Mouse (Mus musculus) liver, embryonic 11.5 days (tissue): ENCODE results near the gene Nop14. TPM values are rescaled to one million over a fixed set of nuclear protein-coding genes. Genes with fewer than 3 reads are reported as not detected.
A peak's percentile ranks its signal among the peaks of the same experiment; 100 is the strongest.

Source experiments
- ATAC-seq: fragments of 200-750 bp; cut with Nextera tagmentation; replicated peaks from 2 replicates; pipeline ENCODE4 v1.8.0; 2017; ENCODE audit warnings: moderate number of reproducible peaks, mild to moderate bottlenecking, moderate TSS enrichment, moderate library complexity; ENCODE audit not compliant: low FRiP score
- DNase-seq: peaks from one replicate; pipeline ENCODE4 v3.0.0-alpha.2; 2017; ENCODE audit warnings: low spot score
- H3K27ac ChIP-seq: fragments of 300-500 bp; sonication (generic); 2 replicates; pipeline ENCODE4 v1.5.1; 2014; ENCODE audit warnings: mild to moderate bottlenecking, low read depth, low read length, control low read depth
- H3K27me3 ChIP-seq: fragments of 300-500 bp; sonication (generic); replicated peaks from 2 replicates; pipeline ENCODE4 v1.6.1; 2014; ENCODE audit warnings: low read length, mixed read lengths; ENCODE audit not compliant: control insufficient read depth, insufficient read depth
- H3K36me3 ChIP-seq: fragments of 300-500 bp; sonication (generic); 2 replicates; pipeline ENCODE4 v1.6.1; 2014; ENCODE audit warnings: mild to moderate bottlenecking, low read length, moderate library complexity, mixed read lengths; ENCODE audit not compliant: control insufficient read depth, insufficient read depth
- H3K4me1 ChIP-seq: fragments of 300-500 bp; sonication (generic); replicated peaks from 2 replicates; pipeline ENCODE4 v1.6.1; 2014; ENCODE audit warnings: low read length, mixed read lengths; ENCODE audit not compliant: control insufficient read depth, insufficient read depth
- H3K4me2 ChIP-seq: fragments of 300-500 bp; sonication (generic); 2 replicates; pipeline ENCODE4 v1.6.1; 2014; ENCODE audit warnings: mild to moderate bottlenecking, control low read depth, moderate library complexity
- H3K4me3 ChIP-seq: fragments of 300-500 bp; sonication (generic); 2 replicates; pipeline ENCODE4 v1.5.1; 2014; ENCODE audit warnings: low read depth, low read length, control low read depth
- H3K9ac ChIP-seq: fragments of 300-500 bp; sonication (generic); 2 replicates; pipeline ENCODE4 v1.6.1; 2014; ENCODE audit warnings: low read depth, low read length, control low read depth
- H3K9me3 ChIP-seq: fragments of 300-500 bp; sonication (generic); 2 replicates; pipeline ENCODE4 v1.6.1; 2016; ENCODE audit warnings: low read length, inconsistent platforms, mixed read lengths; ENCODE audit not compliant: control insufficient read depth
- WGBS: fragments of 180-500 bp; shearing (Covaris S2); extraction: QIAGEN DNeasy Blood & Tissue Kit; methylation state at CpG from one replicate; pipeline ENCODE4 v1.1.7; 2014; 5-methylcytosine and 5-hydroxymethylcytosine counted together
- polyA plus RNA-seq: library from polyadenylated mRNA; unstranded; fragments of >200 nt; fragmentation: Nextera tagmentation; extraction: Ambion mirVana; gene quantifications from 2 replicates; pipeline ENCODE4 v1.2.1, GENCODE M21; 2014

The Nop14 gene
- polyA plus RNA-seq, 1 experiment from 2014 or later: 43.4 TPM

- Histone ChIP-seq H3K36me3 (peaks cover 51% of the 10 kb centered on the region), H3K4me1 (peaks cover 26% of the 10 kb centered on the region)
- under 1% methylated on average over 48 of the region's 48 CpGs for WGBS
These were observed 23.3 kb downstream of the Nop14 start, which contains the start of gene Mfsd10 for GRCm38 (mm10) chr5:34636481-34637287. Gene Mfsd10 (minus strand): TSS chr5:34637212.

DNA sequence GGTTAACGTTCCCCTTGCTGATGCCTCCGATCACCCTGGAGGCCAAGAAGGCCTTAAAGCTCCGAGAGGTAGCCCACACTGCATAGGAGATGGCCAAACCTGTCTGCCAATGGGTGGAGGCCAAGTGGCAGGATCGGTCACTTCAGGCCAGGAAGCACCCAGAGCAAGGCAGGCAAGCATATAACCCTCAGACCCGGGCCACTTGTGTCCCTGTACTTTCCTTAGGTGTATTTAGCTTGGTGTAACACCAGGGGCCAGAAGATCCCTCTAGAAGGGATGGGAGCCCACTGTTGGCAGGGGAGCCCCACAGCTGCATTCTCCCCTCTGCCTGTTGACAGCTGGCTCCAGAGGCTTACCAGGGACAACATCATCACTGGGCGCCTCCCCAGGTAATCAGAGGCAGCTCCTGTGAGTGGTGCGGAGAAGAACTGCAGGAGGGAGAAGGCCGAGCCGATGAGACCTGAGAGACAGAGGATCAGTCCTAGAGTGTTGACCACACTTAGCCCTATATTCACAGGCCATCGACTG lies 24.2 kb downstream of the Nop14 start:
- Histone ChIP-seq H3K36me3 (peaks cover 51% of the 10 kb centered on the region), H3K27me3 (no peaks in the 10 kb centered on the region), H3K4me3 (peak overlapping the region; percentile 71), H3K4me2 (peak overlapping the region; percentile 86), H3K9me3 (no peaks in the 10 kb centered on the region), H3K4me1 (peaks cover 26% of the 10 kb centered on the region), H3K9ac (peak overlapping the region; percentile 88), H3K27ac (peak overlapping the region; percentile 11; the same call in 1 of the 2 replicates)
- no peak for ATAC-seq
- DNase-seq: no peak
- WGBS: 56% methylated on average over 10 of the region's 10 CpGs

More at GRCm38 (mm10) chr5:34636481-34637287, 23.3 kb downstream of the Nop14 start, which contains the start of gene Mfsd10:
- Histone ChIP-seq H3K27ac (peak within 1 kb of the TSS; percentile 85), H3K4me3 (peak within 1 kb of the TSS; percentile 71), H3K9me3 (no peaks in the 10 kb centered on the region), H3K9ac (peak within 1 kb of the TSS; percentile 88), H3K4me2 (peak within 1 kb of the TSS; percentile 86), H3K27me3 (no peaks in the 10 kb centered on the region)
- peak; percentile 86 for ATAC-seq
- DNase-seq: peak; percentile 81

DNA sequence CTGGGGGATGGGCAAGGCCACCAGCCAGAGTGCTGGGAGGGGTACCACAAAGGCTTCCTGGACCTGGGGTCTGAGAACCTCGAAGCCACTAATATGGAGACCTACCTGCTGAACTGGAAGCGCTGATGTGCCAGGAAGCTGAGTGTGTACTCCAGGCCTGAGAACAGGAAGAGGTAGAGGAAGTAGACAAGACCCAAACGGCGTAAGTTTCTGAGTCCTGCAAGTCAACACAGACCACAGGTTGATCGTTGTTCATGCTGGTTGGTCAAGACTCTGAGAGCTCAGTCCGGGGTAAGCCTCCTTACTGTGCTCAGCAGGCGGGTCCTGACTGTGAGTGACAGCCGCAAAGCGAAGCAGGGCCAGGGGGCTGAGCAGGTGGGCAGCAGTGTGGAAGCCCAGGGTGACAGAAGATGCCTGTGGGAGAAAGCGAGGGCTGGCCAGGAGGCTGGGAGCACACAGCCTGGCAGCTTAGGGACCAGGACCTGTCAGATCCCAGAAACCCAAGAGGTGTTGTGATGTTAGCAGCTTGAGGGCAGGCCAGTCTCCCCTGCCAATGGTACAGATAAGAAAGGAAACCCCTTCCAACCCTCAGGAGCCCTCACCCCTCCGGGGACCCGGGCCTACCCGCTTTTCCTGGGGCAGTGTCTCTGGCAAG lies 25.1 kb downstream of the Nop14 start:
- peak overlapping the region; percentile 86 for H3K4me2 ChIP-seq

GRCm38 (mm10) chr5:34633641-34634040 lies 26.3 kb downstream of the Nop14 start:
- Histone ChIP-seq H3K9me3 (no peaks in the 10 kb centered on the region), H3K4me1 (peaks cover 26% of the 10 kb centered on the region), H3K4me2 (no peak overlapping the region), H3K4me3 (no peak overlapping the region), H3K36me3 (peaks cover 52% of the 10 kb centered on the region), H3K27ac (no peak overlapping the region), H3K9ac (no peak overlapping the region), H3K27me3 (no peaks in the 10 kb centered on the region)
- 84% methylated on average over 4 of the region's 4 CpGs for WGBS
- ATAC-seq (no peak), DNase-seq (no peak)

More for the DNA sequence above, 25.1 kb downstream of the Nop14 start:
- H3K4me3 ChIP-seq: no peak overlapping the region; the same call in 1 of the 2 replicates
- peaks cover 26% of the 10 kb centered on the region for H3K4me1 ChIP-seq
- no peak overlapping the region for H3K27ac ChIP-seq
- no peak for ATAC-seq
- no peaks in the 10 kb centered on the region for H3K9me3 ChIP-seq
- no peaks in the 10 kb centered on the region for H3K27me3 ChIP-seq
- H3K9ac ChIP-seq: 0 out of 2 replicates have a peak overlapping the region, but pooled peaks have one; percentile 52
- H3K36me3 ChIP-seq: peaks cover 56% of the 10 kb centered on the region
- 78% methylated on average over 13 of the region's 13 CpGs for WGBS
- no peak for DNase-seq

DNA sequence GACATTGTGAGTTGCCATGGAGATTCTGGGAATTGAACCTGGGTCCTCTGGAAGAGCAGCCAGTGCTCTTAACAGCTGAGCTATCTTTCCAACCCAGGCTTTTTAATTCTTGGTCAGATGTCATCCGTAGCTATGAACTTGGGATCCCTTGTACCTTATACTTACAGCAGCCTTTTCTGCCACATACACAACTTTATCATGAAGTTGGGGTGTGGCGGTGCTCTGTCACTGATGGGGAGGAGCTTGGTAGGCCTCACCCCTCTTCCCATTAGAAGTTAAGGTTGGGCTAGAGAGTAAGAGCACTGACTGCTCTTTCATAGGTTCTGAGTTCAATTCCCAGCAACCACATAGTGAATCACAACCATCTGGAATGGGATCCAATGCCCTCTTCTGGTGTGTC lies 27.0 kb downstream of the Nop14 start:
- Histone ChIP-seq H3K27me3 (no peaks in the 10 kb centered on the region), H3K27ac (no peak overlapping the region), H3K4me1 (peaks cover 26% of the 10 kb centered on the region), H3K36me3 (peaks cover 47% of the 10 kb centered on the region), H3K9me3 (no peaks in the 10 kb centered on the region), H3K4me3 (no peak overlapping the region), H3K4me2 (no peak overlapping the region), H3K9ac (no peak overlapping the region)
- 65% methylated on average over 2 of the region's 2 CpGs for WGBS
- DNase-seq (no peak), ATAC-seq (0 out of 2 replicates have a peak, but pooled peaks have one; percentile 37)

GRCm38 (mm10) chr5:34609966-34610365 lies 50.0 kb downstream of the Nop14 start:
- DNase-seq (no peak), ATAC-seq (no peak)
- H3K4me3 ChIP-seq: no peak overlapping the region
- no peak overlapping the region for H3K27ac ChIP-seq
- H3K9ac ChIP-seq: no peak overlapping the region
- no peaks in the 10 kb centered on the region for H3K27me3 ChIP-seq
- H3K9me3 ChIP-seq: no peaks in the 10 kb centered on the region
- no peaks in the 10 kb centered on the region for H3K4me1 ChIP-seq
- peaks cover 37% of the 10 kb centered on the region for H3K36me3 ChIP-seq
- 88% methylated on average over 4 of the region's 4 CpGs for WGBS
- H3K4me2 ChIP-seq: no peak overlapping the region

DNA sequence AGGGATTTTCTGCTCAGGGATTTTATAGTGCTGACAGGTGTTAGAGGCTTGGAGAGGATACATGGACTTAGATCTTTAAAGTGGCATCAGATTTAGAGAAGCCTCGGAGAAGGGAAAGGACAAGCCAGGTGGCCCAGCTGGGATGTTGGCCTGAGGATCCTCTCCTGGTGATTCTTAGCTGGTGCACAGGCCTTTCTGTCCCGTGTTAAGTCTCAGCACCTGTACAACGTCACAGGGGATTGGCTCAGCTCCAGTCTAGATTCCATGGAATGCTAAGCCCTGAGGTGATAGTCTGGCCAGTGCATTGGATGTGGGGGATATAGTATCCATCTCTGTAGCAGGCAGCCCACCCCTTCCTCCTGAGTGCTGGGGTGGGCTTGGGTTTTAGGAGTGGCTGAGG lies 51.7 kb downstream of the Nop14 start:
- ATAC-seq (no peak), DNase-seq (no peak)
- Histone ChIP-seq H3K36me3 (peaks cover 27% of the 10 kb centered on the region), H3K4me1 (no peaks in the 10 kb centered on the region), H3K4me3 (no peak overlapping the region), H3K27ac (no peak overlapping the region), H3K9ac (no peak overlapping the region), H3K27me3 (no peaks in the 10 kb centered on the region), H3K9me3 (no peaks in the 10 kb centered on the region), H3K4me2 (no peak overlapping the region)
- WGBS: 79% methylated on average over 3 of the region's 3 CpGs

GRCm38 (mm10) chr5:34607100-34607880 lies 52.7 kb downstream of the Nop14 start:
- H3K4me2 ChIP-seq: no peak overlapping the region
- peaks cover 23% of the 10 kb centered on the region; the same call in 1 of the 2 replicates for H3K36me3 ChIP-seq
- H3K4me3 ChIP-seq: no peak overlapping the region
- H3K9ac ChIP-seq: no peak overlapping the region
- ATAC-seq (no peak), DNase-seq (no peak)
- no peaks in the 10 kb centered on the region for H3K27me3 ChIP-seq
- H3K9me3 ChIP-seq: no peaks in the 10 kb centered on the region
- 78% methylated on average over 8 of the region's 8 CpGs for WGBS
- H3K27ac ChIP-seq: no peak overlapping the region
- no peaks in the 10 kb centered on the region for H3K4me1 ChIP-seq
